Mouse (Mus musculus): ENCODE data around the gene Uck2.
A peak's percentile ranks its signal among the peaks of the same experiment; 100 is the strongest.

The Uck2 gene

DNA sequence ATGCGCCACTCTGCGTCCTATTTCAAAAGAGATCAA is at the start of gene Uck2:
TSS of gene Uck2 (minus strand) at position 1 of the 36 bp plus-strand sequence.
- DNase-seq (ENCODE audit: low spot score in 2 of 2) = no peak

- DNase-seq (ENCODE audit: low spot score in 2 of 2) = no peak
Observed at GRCm38 (mm10) chr1:167331106-167331505, 46.0 kb upstream of the Uck2 start.

GRCm38 (mm10) chr1:167328776-167329175 is 43.7 kb upstream of the Uck2 start:
- no peak for DNase-seq (ENCODE audit: low spot score in 2 of 2)

- DNase-seq (ENCODE audit: low spot score in 2 of 2) = no peak
Observed at GRCm38 (mm10) chr1:167321691-167322090, 36.6 kb upstream of the Uck2 start.

GRCm38 (mm10) chr1:167313220-167313619 is 28.1 kb upstream of the Uck2 start:
- DNase-seq (ENCODE audit: low spot score in 2 of 2) = no peak

DNA sequence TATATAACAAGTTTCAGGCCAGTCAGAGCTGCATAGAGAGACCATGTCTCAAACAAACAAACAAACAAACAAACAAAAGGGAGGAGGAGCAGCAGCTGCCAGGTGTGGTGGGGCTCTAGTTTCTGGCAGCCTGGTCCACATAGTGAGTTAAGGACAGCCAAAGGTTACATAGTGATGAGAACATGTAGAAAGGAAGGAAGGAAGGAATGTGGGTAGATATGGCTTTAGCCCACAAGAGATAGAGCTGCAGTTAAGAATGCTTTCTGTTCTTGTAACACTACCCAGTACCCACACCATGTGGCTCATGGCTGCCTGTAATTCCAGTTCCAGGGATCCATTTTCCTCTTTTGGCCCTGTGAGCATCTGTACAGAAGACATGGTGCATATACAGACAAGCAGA is 27.2 kb upstream of the Uck2 start:
- DNase-seq (ENCODE audit: low spot score in 2 of 2) = no peak

DNA sequence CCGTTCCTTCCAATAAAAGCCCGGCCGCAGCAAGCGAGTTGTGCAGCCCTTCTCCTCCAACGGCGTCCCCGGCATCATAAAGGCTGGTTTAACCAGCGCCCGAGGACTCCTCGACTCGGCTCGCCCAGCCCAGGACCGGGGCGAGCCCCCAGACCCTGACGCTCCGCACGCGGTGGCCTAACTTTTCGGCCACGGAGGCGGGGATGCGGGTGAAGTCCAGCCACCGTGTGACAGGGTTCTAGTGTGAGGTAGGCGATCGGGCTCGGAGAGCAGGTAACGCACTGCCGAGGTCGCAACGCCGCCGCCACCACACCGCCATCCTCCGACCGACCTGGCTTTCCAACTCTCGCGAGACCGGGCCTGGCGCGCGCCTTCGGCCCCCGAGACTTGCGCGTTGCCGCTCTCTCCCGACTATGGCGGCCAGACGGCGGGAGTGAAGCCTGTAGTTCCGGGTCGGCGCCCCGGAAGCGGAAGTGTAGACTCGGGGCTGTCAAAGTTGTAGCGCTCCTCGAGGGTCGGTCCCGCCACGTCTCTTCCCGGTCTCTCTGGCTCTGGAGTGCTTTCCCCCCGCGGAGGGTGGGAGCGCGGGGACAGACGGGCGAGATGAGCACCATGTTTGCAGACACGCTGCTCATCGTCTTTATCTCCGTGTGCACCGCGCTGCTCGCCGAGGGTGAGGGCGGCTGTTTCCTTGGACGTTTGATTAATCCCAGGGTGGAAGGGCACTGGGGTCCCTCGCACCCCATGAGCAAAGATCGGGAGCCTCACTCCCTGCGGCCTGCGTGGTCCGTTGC is 23.3 kb upstream of the Uck2 start, which contains the start of gene Tmco1:
TSS of gene Tmco1 (plus strand) at position 118 of the 794 bp plus-strand sequence.
- peak; percentile 96 to 97 for DNase-seq (ENCODE audit: low spot score in 2 of 2)

DNA sequence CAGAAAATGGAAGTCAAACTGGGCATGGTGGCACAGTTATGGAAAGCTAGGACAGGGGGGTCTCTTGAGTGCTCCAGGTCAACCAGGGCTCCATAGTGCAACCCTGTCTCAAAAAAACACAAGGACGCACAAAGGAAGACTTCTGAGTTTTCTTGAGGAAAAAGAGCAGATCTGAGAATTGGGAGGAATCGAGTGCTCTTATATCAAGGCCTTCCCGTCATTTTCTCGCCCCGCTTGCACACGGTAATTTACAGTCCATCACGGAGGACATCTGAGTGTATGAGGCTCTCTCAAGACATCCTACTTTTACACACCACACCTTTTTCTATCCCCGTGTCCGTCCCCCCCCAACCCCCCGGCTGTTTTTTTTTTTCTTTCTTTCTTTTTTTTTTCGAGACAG is 22.6 kb upstream of the Uck2 start:
- no peak for DNase-seq (ENCODE audit: low spot score in 2 of 2)

DNA sequence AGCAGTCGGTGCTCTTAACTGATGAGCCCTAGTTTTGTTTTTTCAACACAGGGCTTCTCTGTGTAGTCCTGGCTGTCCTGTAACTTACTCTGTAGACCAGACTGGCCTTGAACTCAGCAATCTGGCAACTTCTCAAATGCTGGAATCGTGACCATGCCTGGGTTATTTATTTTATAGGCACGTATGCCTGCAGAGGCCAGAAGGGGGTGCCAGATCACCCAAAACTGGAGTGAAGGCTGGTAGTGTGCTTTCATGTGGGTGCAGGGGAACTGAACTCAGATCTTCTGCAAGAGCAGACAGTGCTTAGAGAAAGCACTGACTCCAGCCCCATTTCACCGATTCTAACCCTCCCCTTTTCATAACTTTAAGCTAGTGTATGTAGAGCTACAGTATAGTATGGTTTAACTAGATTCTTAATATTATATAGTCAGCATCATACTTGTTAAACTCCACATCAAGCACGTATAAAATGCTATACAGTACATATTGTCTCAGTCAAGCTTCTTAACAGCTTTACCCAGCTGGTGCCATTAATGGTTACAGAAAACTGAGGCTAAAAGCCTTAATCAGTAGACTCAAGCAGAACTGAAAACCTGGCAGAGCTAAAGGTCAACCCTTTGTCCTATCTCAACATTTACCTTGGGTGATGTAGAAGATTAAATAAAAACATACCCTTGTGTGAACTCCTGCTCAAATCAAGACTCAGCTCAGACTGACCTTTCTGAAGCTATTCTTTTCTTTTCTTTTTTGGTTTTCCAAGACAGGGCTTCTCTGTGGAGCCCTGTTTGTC is 21.5 kb upstream of the Uck2 start:
- DNase-seq (ENCODE audit: low spot score in 2 of 2) = peak in 1 of 2 experiments; percentile 9

GRCm38 (mm10) chr1:167305501-167306137 is 20.5 kb upstream of the Uck2 start:
- no peak for DNase-seq (ENCODE audit: low spot score in 2 of 2)

DNA sequence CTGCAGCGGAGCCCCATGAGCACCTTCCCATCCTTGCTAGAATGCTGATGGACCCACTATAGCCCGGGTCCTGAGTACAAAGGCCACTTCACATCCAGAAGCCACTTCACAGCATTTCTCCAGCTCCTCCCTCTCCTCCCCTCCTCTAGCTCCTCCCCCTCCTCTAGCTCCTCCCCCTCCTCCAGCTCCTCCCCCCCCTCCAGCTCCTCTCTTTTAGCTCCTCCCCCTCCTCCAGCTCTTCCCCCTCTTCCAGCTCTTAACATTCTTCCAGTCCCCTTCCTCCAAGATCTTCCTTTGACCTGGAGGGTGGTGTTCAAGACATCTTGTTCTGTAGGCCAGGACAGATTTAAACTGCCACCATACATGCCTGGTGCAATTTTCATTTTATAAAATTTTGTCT is 15.0 kb upstream of the Uck2 start:
- no peak for DNase-seq (ENCODE audit: low spot score in 2 of 2)

DNA sequence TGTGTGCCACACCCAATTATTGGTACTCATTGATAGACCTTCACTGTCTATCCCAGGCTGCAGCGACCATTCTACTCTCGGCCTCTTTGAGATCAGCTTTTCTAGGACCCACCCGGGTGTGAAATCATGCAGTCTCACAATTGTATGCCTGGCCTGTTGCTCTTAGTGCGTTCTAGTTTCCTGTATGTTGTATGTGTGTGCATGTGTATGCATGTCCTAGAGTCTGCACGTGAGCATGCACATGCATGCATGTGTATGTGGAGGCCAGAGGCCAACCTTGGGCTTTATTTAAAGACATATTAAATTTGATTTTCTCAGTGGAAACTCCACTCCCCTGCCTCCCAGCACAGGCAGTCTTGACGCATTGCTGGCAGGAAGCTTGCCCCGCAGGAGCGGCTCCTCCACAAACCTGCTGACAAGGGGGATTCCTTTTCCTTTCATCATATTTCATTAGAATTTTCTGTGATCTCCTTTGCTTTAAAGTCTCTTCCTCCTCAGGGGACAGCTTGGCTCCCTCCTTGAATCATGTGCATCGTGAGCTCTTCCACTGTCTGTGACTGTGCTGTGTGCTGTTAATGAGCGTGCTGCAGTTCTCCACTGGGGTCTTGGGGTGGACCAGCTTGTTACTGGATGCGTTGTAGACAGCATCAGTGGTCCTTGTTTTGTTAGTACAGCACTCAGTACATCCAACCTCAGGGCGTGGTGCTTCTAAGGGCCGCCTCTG is 10.7 kb upstream of the Uck2 start:
- DNase-seq (ENCODE audit: low spot score in 2 of 2) = no peak

DNA sequence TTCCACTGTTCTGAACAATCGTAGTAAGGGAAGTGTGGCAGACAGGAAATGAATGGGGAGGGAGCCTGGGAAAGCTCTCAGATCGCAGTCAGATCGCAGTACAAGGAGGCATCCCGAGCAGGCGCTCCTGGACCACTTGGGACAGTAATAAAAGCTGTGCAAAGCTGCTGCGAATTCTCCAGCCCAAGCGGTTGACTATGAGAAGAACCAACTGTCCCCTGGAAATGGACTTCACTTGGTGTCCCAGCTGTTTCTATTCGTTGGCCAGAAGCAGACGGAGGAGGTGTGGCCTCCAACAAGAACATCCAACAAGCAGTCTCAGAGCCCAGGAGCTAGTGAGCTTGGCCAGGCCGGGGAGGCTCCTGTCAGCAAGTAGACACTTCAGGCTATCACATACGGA is 7.3 kb upstream of the Uck2 start:
- DNase-seq (ENCODE audit: low spot score in 2 of 2) = no peak

- no peak for DNase-seq (ENCODE audit: low spot score in 2 of 2)
Observed at GRCm38 (mm10) chr1:167291610-167292009, 6.5 kb upstream of the Uck2 start.

- no peak for DNase-seq (ENCODE audit: low spot score in 2 of 2)
Observed at GRCm38 (mm10) chr1:167290263-167290592, 5.1 kb upstream of the Uck2 start.

GRCm38 (mm10) chr1:167289567-167290262 is 4.6 kb upstream of the Uck2 start:
- DNase-seq (ENCODE audit: low spot score in 2 of 2) = no peak

GRCm38 (mm10) chr1:167288665-167289538 is 3.8 kb upstream of the Uck2 start:
- DNase-seq (ENCODE audit: low spot score in 2 of 2) = no peak

GRCm38 (mm10) chr1:167287156-167287555 is 2.0 kb upstream of the Uck2 start:
- DNase-seq (ENCODE audit: low spot score in 2 of 2) = no peak

DNA sequence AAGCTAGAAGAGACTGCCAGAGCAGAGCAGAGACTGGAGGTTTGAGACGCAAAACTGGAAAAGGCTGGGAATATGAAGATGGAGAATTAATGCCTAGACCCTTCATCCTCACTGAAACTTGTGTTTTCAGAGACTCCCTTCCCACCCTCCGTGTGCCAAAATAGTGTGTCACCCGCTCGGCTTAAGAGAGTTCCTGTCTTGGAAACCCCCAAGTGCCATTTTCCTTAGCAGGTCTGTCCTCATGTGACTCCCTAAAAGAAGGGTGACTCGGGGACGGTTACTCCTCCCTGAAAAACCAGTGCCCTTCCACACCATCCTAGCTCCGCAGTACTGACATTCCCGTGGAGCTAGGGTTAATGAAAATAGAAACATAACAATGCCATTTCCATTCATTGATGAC is 236 bp upstream of the Uck2 start:
- DNase-seq (ENCODE audit: low spot score in 2 of 2) = no peak

DNA sequence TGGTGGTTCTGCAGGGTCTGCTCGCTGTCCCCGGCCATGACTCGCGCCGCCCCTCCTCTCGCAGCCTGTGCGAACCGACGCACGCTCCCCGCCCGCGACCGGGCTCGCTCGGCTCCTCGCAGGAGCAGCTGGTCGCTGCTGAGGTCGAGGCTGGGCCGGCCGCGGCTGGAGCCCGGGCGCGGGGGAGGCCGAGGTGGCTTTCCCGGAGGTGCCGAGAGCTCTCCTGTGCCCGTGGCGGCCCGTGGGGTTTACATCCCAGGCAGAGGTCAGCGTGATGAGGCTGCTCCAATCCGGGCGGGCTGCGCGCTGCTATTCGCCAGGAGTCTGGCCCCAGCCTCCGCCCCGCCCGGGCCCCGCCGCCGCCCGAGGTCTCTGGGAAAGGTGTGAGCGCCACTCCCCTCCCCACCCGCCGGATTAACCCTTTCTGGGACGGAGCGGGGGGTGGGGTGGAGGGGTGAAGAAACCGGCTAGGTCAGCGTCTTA is 242 bp downstream of the Uck2 start:
- DNase-seq (ENCODE audit: low spot score in 2 of 2) = peak; percentile 85 to 86
